Mouse (Mus musculus): ENCODE measurements around the gene Slc16a8. TPM values are rescaled to one million over a fixed set of nuclear protein-coding genes. Genes with fewer than 3 reads are reported as not detected.
A peak's percentile ranks its signal among the peaks of the same experiment; 100 is the strongest.

Gene Slc16a8
- polyA plus RNA-seq, 1 experiment, result not detected

GRCm38 (mm10) chr15:79208758-79209439, 45.7 kb downstream of the Slc16a8 start:
- H3K4me1 ChIP-seq (ENCODE audit: control insufficient read depth, insufficient read depth, low read length), result no peaks in the 10 kb centered on the region
- TF ChIP-seq CTCF (IDR thresholded peaks at IDR 0.05; ENCODE audit: extremely low read depth, insufficient read depth, low read length) (no peak), POLR2A (IDR thresholded peaks at IDR 0.05; ENCODE audit: extremely low read depth, insufficient read depth, low read length) (no peak)
- no peak overlapping the region for H3K4me3 ChIP-seq (ENCODE audit: insufficient read depth, low read length)
- H3K27ac ChIP-seq (ENCODE audit: insufficient read depth, low read length), result peak overlapping the region; percentile 10; the same call in 1 of the 2 replicates

GRCm38 (mm10) chr15:79208211-79208610, 46.4 kb downstream of the Slc16a8 start:
- Histone ChIP-seq H3K4me3 (ENCODE audit: insufficient read depth, low read length) (no peak overlapping the region), H3K4me1 (ENCODE audit: control insufficient read depth, insufficient read depth, low read length) (no peaks in the 10 kb centered on the region), H3K27ac (ENCODE audit: insufficient read depth, low read length) (no peak overlapping the region; the same call in 1 of the 2 replicates)
- TF ChIP-seq POLR2A (IDR thresholded peaks at IDR 0.05; ENCODE audit: extremely low read depth, insufficient read depth, low read length) (no peak), CTCF (IDR thresholded peaks at IDR 0.05; ENCODE audit: extremely low read depth, insufficient read depth, low read length) (no peak)

GRCm38 (mm10) chr15:79202575-79202974, 52.0 kb downstream of the Slc16a8 start:
- Histone ChIP-seq H3K4me1 (ENCODE audit: control insufficient read depth, insufficient read depth, low read length) (no peaks in the 10 kb centered on the region), H3K4me3 (ENCODE audit: insufficient read depth, low read length) (no peak overlapping the region), H3K27ac (ENCODE audit: insufficient read depth, low read length) (peak overlapping the region; percentile 48)
- TF ChIP-seq POLR2A (IDR thresholded peaks at IDR 0.05; ENCODE audit: extremely low read depth, insufficient read depth, low read length) (no peak), CTCF (IDR thresholded peaks at IDR 0.05; ENCODE audit: extremely low read depth, insufficient read depth, low read length) (no peak)

DNA sequence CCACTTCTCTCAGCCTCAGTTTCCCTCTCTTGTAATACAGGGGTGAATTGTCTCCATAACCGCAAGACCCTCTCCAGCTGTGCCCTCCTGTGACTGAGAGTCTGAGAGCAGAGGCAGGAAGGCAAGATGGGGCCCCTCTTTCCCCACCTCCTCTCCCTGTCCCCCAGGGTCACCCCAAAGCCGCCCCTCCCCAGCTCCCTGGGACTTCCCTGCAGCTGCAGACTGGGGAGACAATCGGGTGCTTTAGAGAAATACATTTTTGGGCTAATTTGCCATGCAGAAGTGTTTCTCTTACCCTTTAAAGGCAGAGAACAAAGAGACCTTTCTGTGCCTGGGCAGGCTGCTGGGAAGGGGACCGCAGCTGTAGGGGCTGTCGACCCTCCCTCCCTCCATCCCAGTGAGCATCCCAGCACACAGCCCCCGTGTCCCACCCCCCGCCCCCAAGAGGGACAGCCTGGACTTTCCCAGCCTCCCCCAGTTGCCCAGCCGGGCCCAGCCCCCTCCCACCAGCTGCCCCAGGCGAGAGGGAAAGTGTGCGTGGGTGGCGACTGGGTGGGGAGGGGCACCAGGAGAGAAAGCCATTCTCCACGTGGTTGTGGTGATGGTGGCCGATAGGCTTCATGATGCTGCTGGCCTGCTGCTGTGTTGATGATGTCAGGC, 52.9 kb downstream of the Slc16a8 start:
- no peak for TF ChIP-seq POLR2A (IDR thresholded peaks at IDR 0.05; ENCODE audit: extremely low read depth, insufficient read depth, low read length)
- no peak for TF ChIP-seq CTCF (IDR thresholded peaks at IDR 0.05; ENCODE audit: extremely low read depth, insufficient read depth, low read length)
- no peaks in the 10 kb centered on the region for H3K4me1 ChIP-seq (ENCODE audit: control insufficient read depth, insufficient read depth, low read length)
- H3K27ac ChIP-seq (ENCODE audit: insufficient read depth, low read length), result peak overlapping the region; percentile 69
- no peak overlapping the region for H3K4me3 ChIP-seq (ENCODE audit: insufficient read depth, low read length)

Other genes with a start within 250 kb of the Slc16a8 start
- gene H1f0, start 226.3 kb downstream of the Slc16a8 start, polyA plus RNA-seq (2012; rRNA removed), result 109 and 124 TPM in 2 replicates
- gene Galr3, start 212.9 kb downstream of the Slc16a8 start, polyA plus RNA-seq (2012; rRNA removed), result 0.26 and 0.38 TPM in 2 replicates
- 26.5 and 28.2 TPM in 2 replicates for gene Ankrd54, start 191.9 kb downstream of the Slc16a8 start, polyA plus RNA-seq (2012; rRNA removed)
- gene Eif3l, start 179.6 kb downstream of the Slc16a8 start, polyA plus RNA-seq (2012; rRNA removed), result 86.8 and 93.0 TPM in 2 replicates
- gene Micall1, start 145.9 kb downstream of the Slc16a8 start, polyA plus RNA-seq (2012; rRNA removed), result 25.0 and 27.6 TPM in 2 replicates
- 131 and 134 TPM in 2 replicates for gene Polr2f, start 113.8 kb downstream of the Slc16a8 start, polyA plus RNA-seq (2012; rRNA removed)
- 16.5 and 17.1 TPM in 2 replicates for gene 1700088E04Rik, start 113.5 kb downstream of the Slc16a8 start, polyA plus RNA-seq (2012; rRNA removed)
- gene Sox10, start 89.5 kb downstream of the Slc16a8 start, polyA plus RNA-seq (2012; rRNA removed), result 60.8 and 69.3 TPM in 2 replicates
- 82.6 and 90.5 TPM in 2 replicates for gene Pick1, start 25.6 kb downstream of the Slc16a8 start, polyA plus RNA-seq (2012; rRNA removed)
- 0.72 and 1.2 TPM in 2 replicates for gene Gm49486, start 25.4 kb downstream of the Slc16a8 start, polyA plus RNA-seq (2012; rRNA removed)
- gene Baiap2l2, start 30.8 kb upstream of the Slc16a8 start, polyA plus RNA-seq (2012; rRNA removed), result 4.6 and 4.7 TPM in 2 replicates
- gene Pla2g6, start 73.6 kb upstream of the Slc16a8 start, polyA plus RNA-seq (2012; rRNA removed), result 27.4 and 28.9 TPM in 2 replicates
- gene Maff, start 91.9 kb upstream of the Slc16a8 start, polyA plus RNA-seq (2012; rRNA removed), result 0.71 and 0.78 TPM in 2 replicates
- 69.6 and 75.6 TPM in 2 replicates for gene Tmem184b, start 148.8 kb upstream of the Slc16a8 start, polyA plus RNA-seq (2012; rRNA removed)
- gene Csnk1e, start 200.8 kb upstream of the Slc16a8 start, polyA plus RNA-seq (2012; rRNA removed), result 185 and 194 TPM in 2 replicates

All from cortical plate, adult 2 months (tissue).